Mouse (Mus musculus) ES-Bruce4 (cell line): Measurements from ENCODE around the gene Zfp113.

Experiments used
- CTCF ChIP-seq: IDR thresholded peaks from one replicate; pipeline ENCODE4 v1.8.1; 2011; ENCODE audit warnings: low read depth, low read length
- POLR2A ChIP-seq: IDR thresholded peaks from one replicate; pipeline ENCODE4 v1.8.1; 2011; ENCODE audit warnings: low read length; ENCODE audit not compliant: insufficient read depth

DNA sequence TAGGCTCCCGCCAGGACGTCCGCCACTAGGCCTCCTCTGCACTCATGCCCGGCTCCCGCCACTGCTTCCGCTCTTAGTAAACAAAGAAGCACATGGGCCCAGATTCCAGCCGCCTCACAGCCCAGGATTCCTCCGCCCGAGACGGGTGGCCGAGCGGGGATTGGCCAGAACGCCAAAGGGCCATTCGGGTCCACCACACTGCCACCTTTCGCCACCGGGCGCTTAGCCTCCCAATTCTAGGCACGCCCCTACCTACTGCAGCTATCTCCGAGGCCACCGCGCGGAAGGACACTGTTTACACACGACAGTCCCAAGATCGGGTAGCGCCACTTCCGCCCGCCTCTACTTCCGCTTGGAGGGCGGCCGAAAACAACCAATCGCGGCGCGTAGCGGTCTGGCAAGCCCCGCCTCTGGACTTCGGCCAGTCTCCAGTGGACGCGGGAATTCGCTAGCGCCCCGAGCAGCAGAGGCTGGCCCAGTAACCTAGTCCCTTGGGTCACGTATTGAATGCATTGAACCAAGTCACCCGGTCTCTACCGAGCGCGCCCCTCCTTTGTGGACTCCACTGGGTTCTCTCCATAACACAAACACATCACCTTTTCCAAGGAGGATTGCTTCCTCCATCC, 15.5 kb upstream of the Zfp113 start:
- TF ChIP-seq CTCF (no peak), POLR2A (no peak)
